Mouse (Mus musculus) testis, postnatal 10 days (tissue): Measurements from ENCODE around the gene Serpind1.

Experiments
- DNase-seq: peaks from one replicate; pipeline ENCODE4 v3.0.0; 2021; ENCODE audit warnings: low spot score

The Serpind1 gene

GRCm38 (mm10) chr16:17346766-17347165 lies 15.6 kb downstream of the Serpind1 start:
- DNase-seq, result no peak

GRCm38 (mm10) chr16:17356031-17356430 lies 24.9 kb downstream of the Serpind1 start:
- DNase-seq, result no peak

- DNase-seq, result no peak
Measured at GRCm38 (mm10) chr16:17358787-17359186, 27.6 kb downstream of the Serpind1 start.

GRCm38 (mm10) chr16:17382306-17382705 lies 51.1 kb downstream of the Serpind1 start:
- DNase-seq, result no peak

- no peak for DNase-seq
Measured at GRCm38 (mm10) chr16:17383594-17384326, 52.6 kb downstream of the Serpind1 start.

- no peak for DNase-seq
Measured at GRCm38 (mm10) chr16:17392784-17393183, 61.6 kb downstream of the Serpind1 start.
